Mouse (Mus musculus) brain, embryonic 14.5 days (tissue): ENCODE results near the gene Zfp422. TPM values are rescaled to one million over a fixed set of nuclear protein-coding genes. Genes with fewer than 3 reads are reported as not detected.
"Not testable (repeated sequence)": the region's sequence is repeated elsewhere in the genome, so short reads cannot be mapped to it uniquely, and the experiment has no call there.

Experiments
- DNase-seq: peaks from one replicate; pipeline ENCODE4 v3.0.0-alpha.2; 2011; ENCODE audit warnings: low read depth
- CTCF ChIP-seq: fragments of 200-500 bp; IDR thresholded peaks from 2 replicates; pipeline ENCODE4 v1.5.1; 2012; ENCODE audit warnings: inconsistent platforms, mild to moderate bottlenecking, moderate library complexity, borderline replicate concordance; ENCODE audit not compliant: insufficient read depth, insufficient read length; ENCODE audit errors: extremely low read depth
- POLR2A ChIP-seq: fragments of 200-500 bp; IDR thresholded peaks from 2 replicates; pipeline ENCODE4 v1.6.1; 2012; ENCODE audit warnings: mild to moderate bottlenecking, inconsistent platforms, borderline replicate concordance; ENCODE audit not compliant: poor library complexity, insufficient read depth, insufficient read length, severe bottlenecking; ENCODE audit errors: extremely low read depth
- polyA plus RNA-seq: library from polyadenylated mRNA; depleted of rRNA; stranded (reverse); fragments of >200 nt; gene quantifications from 2 replicates; pipeline ENCODE4 v1.2.3, GENCODE M21; 2012; rRNA removed

The Zfp422 gene
- polyA plus RNA-seq, 1 experiment, result 112 TPM

DNA sequence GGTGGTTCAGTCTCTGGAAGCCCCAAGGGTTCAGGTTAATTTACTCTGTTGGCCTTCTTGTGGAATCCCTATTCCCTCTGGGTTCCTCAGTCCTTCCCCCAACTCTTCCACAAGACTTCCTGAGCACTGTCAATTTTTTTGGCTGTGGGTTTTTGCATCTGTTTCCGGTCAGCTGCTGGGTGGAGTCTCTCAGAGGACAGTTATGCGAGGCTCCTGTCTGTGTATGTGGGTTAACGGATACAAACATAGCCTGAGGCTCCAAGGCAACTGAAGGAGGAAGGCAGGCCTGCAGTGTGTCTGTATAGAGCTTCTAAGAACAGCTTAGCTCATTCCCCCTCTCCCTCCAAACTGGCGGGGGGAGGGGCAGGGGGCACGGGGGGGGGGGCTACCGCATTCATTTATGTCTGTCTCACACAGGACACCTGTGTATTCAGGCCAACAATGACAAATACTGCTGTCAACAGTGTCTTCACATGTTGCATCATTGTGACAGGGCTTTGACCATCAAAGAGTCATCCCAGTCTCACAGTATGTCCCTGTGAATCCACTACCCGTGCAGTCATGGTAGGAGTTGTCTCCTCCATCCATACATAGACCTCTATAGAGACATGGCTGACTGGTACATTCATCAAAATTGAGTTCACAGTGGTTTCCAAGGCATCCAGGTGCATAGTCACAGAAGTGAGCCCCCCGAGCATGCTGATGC, 7.3 kb downstream of the Zfp422 start:
- no peak for TF ChIP-seq CTCF
- TF ChIP-seq POLR2A, result no peak
- DNase-seq, result no peak

DNA sequence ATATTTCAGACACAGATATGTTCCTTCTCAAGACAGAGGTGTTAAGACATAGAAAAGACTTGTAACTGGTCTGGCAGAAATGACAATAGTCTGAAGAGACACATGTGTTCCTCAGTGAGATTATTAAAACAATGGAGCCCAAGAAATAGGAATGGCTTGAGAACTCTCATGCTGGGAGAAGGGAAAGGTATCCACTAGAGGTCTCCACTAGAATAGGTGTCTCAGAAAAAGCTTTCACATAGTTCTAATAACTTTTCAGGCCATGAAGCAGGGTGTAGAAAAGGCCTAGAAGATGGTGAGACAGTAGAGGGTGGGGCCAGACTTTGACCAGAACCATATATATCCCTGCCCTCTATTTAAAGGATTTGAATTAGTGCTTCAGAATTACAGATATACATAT, 10.7 kb downstream of the Zfp422 start:
- TF ChIP-seq CTCF (no peak), POLR2A (no peak)

DNA sequence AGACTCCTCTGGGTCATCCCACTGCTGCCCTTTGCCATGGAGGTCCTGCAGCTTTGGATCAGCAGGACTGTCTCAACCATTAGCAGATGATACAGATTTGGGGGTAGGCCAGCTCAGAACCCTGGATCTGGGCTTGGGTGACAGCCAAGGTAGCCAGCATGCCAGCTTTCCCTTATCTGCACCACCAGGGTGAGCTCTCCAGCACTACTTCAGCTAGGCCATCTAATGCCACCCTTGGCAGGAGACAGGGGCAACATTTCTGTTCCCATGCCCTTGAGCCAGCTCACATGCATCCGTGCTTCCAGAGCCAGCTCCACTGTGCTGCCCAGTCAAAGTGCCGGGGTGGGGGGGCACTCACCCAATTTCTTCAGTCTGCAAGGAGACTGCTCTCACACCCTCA, 13.1 kb downstream of the Zfp422 start:
- no peak for DNase-seq
- no peak for TF ChIP-seq CTCF
- no peak for TF ChIP-seq POLR2A

More for the DNA sequence above, 10.7 kb downstream of the Zfp422 start:
- DNase-seq, result no peak

DNA sequence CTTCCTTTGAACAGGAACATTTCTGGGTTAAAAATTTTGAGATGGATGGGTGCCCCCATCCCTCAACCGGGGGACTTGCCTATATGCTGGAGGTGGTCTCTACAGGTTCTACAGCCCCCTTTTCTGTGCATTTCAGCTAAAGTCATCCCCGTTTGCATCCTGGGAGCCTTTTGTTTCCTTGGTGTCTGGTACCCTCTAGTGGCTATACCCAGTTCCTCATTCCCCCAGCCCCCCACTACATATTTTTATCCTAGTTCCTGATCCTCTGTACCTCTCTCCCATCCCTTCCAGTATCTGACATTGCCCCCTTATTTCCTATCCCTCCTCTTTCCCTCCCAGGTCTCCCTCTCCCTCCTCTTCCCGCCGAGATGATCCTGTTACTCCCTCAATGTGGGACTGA, 21.6 kb downstream of the Zfp422 start:
- no peak for DNase-seq
- TF ChIP-seq POLR2A (no peak), CTCF (peak; percentile 28; the same call in 1 of the 2 replicates)

DNA sequence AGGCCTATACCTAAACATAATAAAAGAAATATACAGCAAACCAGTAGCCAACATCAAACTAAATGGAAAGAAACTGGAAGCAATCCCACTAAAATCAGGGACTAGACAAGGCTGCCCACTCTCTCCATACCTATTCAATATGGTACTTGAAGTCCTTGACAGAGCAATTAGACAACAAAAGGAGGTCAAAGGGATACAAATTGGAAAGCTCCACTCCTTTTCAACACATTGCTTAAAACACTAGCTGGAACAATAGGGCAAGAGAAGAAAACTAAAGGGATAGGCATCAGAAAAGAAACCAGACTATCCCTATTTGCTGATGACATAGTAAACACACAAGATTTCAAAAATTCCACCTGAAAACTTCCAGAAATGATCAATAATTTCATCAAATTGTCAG, 27.8 kb downstream of the Zfp422 start:
- DNase-seq, result not testable (repeated sequence)

DNA sequence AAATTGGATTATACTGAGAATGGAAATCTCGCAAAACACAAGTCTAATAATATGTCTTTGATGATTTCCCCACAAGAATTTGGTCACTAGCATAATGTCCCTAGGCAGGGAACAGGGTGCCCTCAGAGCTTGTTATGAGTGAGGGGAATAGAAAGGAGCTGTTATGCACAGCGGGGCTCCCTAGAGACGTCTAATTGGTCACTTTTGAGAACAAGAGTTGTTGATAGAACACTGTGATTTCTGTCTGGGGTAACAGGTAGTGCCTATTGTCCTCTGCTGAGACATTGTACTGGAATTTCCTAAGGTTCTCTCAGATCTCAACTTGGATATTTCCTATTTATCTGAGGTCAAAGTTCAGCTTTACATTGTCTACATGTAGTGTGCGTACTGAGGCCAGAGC, 44.7 kb downstream of the Zfp422 start, which contains the start of gene Olfr215:
Gene Olfr215 (minus strand): TSS at position 101 of the 400 bp plus-strand sequence.
- DNase-seq, result peak; percentile 4
- TF ChIP-seq POLR2A (no peak), CTCF (no peak)

Other genes with a start within 250 kb of the Zfp422 start
- 0.33 and 0.46 TPM in 2 replicates for gene Alox5, start 167.8 kb downstream of the Zfp422 start, polyA plus RNA-seq
- gene Olfr211, start 139.9 kb downstream of the Zfp422 start, polyA plus RNA-seq, result not detected in 2 replicates
- 0.03 and 0.04 TPM in 2 replicates for gene Olfr212, start 122.5 kb downstream of the Zfp422 start, polyA plus RNA-seq
- gene Olfr213, start 90.5 kb downstream of the Zfp422 start, polyA plus RNA-seq, result not detected in 2 replicates
- 0.15 TPM in 1 of 2 replicates, not detected in the other for gene Gm5580, start 77.9 kb downstream of the Zfp422 start, polyA plus RNA-seq
- gene Olfr214, start 74.8 kb downstream of the Zfp422 start, polyA plus RNA-seq, result not detected in 2 replicates
- gene Olfr215, start 44.8 kb downstream of the Zfp422 start, polyA plus RNA-seq, result 0.01 TPM in 1 of 2 replicates, not detected in the other
- gene Depp1, start 21.6 kb upstream of the Zfp422 start, polyA plus RNA-seq, result 3.2 and 3.4 TPM in 2 replicates
- 6.8 and 11.2 TPM in 2 replicates for gene Rassf4, start 45.0 kb upstream of the Zfp422 start, polyA plus RNA-seq
- gene Tmem72, start 87.9 kb upstream of the Zfp422 start, polyA plus RNA-seq, result 0.18 and 0.63 TPM in 2 replicates